ENCODE assay signal across 14 mouse cellular contexts in genomic region chr15:25929936-25930335, GRCm38 (mm10). TPM values are rescaled to one million over a fixed set of nuclear protein-coding genes. Genes with fewer than 3 reads are reported as not detected.
A peak's percentile ranks its signal among the peaks of the same experiment; 100 is the strongest.
DNase-seq lines count a peak whose midpoint lies in the region; ATAC-seq and TF ChIP-seq lines count a peak whose summit lies in the region.
"Had no signal": no experiment of that assay in that cellular context is flagged by ENCODE, and none has a peak within 500 bp of the region (broad histone marks: within the 10 kb centered on the region; RNA-seq: fewer than 3 reads in every experiment).

No protein-coding gene starts in this region.

- no peaks in the 10 kb centered on the region for H3K27me3 ChIP-seq in heart, embryonic 15.5 days
- H3K27me3 ChIP-seq: embryonic facial prominence, embryonic 13.5 days; forebrain, embryonic 13.5 days; liver, embryonic 12.5 days; neural tube, embryonic 15.5 days had no signal

- H3K4me1 ChIP-seq in heart, embryonic 15.5 days (replicated peaks): peaks cover 44% of the 10 kb centered on the region

- no peaks in the 10 kb centered on the region for H3K36me3 ChIP-seq in heart, embryonic 15.5 days
- H3K36me3 ChIP-seq: embryonic facial prominence, embryonic 13.5 days; liver, embryonic 12.5 days; neural tube, embryonic 15.5 days had no signal

- no peaks in the 10 kb centered on the region for H3K9me3 ChIP-seq in heart, embryonic 15.5 days (replicated peaks)
- H3K9me3 ChIP-seq: embryonic facial prominence, embryonic 13.5 days; forebrain, embryonic 13.5 days; liver, embryonic 12.5 days; neural tube, embryonic 15.5 days had no signal

- H3K4me3 ChIP-seq in layer of hippocampus, adult 2 months: no peak overlapping the region
- no peak overlapping the region for H3K4me3 ChIP-seq in heart, embryonic 15.5 days
- H3K4me3 ChIP-seq: embryonic facial prominence, embryonic 13.5 days; forebrain, embryonic 13.5 days; liver, embryonic 12.5 days; neural tube, embryonic 15.5 days had no signal

- peak overlapping the region; percentile 30; the same call in 1 of the 2 replicates for H3K4me2 ChIP-seq in heart, embryonic 15.5 days
- H3K4me2 ChIP-seq: embryonic facial prominence, embryonic 13.5 days; forebrain, embryonic 13.5 days; liver, embryonic 12.5 days; neural tube, embryonic 15.5 days had no signal

- peak; percentile 72 for DNase-seq in gastrocnemius, adult 18-20 months (ENCODE audit: low spot score)
- DNase-seq in gastrocnemius, postnatal 25 days: no peak
- DNase-seq in layer of hippocampus, adult 2 months (ENCODE audit: low spot score in 2 of 2): no peak
- DNase-seq in layer of hippocampus, postnatal 25 days (ENCODE audit: extremely low spot score in 1 of 2, low spot score in 1 of 2): no peak
- peak; percentile 63 for DNase-seq in brain, adult 2 months (ENCODE audit: low read depth, low spot score)
- DNase-seq in T-cell, adult 2 months (ENCODE audit: low spot score): no peak
- DNase-seq in cerebellum, postnatal 36 days: no peak

- ATAC-seq in heart, embryonic 15.5 days (replicated peaks; ENCODE audit: insufficient number of reproducible peaks, insufficient read depth, low FRiP score, low read depth): no peak
- ATAC-seq: forebrain, embryonic 13.5 days; hindbrain, embryonic 16.5 days; liver, embryonic 12.5 days; lung, postnatal 0 days had no signal

- H3K27ac ChIP-seq in layer of hippocampus, adult 2 months: peak overlapping the region; percentile 72; the same call in 1 of the 2 replicates
- H3K27ac ChIP-seq in heart, embryonic 15.5 days: peak overlapping the region; percentile 67
- H3K27ac ChIP-seq: embryonic facial prominence, embryonic 13.5 days; forebrain, embryonic 13.5 days; liver, embryonic 12.5 days; neural tube, embryonic 15.5 days had no signal

- no peak overlapping the region for H3K9ac ChIP-seq in heart, embryonic 15.5 days
- H3K9ac ChIP-seq: embryonic facial prominence, embryonic 13.5 days; forebrain, embryonic 13.5 days; liver, embryonic 12.5 days; neural tube, embryonic 15.5 days had no signal

- 37% methylated on average over 10 of the region's 10 CpGs for WGBS in heart, embryonic 15.5 days

- no peak for TF ChIP-seq CTCF in layer of hippocampus, adult 2 months (conservative IDR thresholded peaks at IDR 0.05)

RNA-seq across cellular contexts. Expression of gene Zfp622, which starts 54.2 kb away (rescaled TPM):
- 10 to 100 TPM; 24.0 to 24.5 TPM for total RNA-seq in gastrocnemius, adult 18-20 months (2021)
- 10 to 100 TPM; 20.2 to 23.9 TPM for total RNA-seq in gastrocnemius, postnatal 25 days (2021)
- total RNA-seq in layer of hippocampus, adult 2 months (2021): 10 to 100 TPM; 44.5 to 45.4 TPM
- total RNA-seq in layer of hippocampus, postnatal 25 days (2021): 10 to 100 TPM; 40.4 to 40.5 TPM
- polyA plus RNA-seq in heart, embryonic 15.5 days (2015; fragmentation: Nextera tagmentation; extraction: Ambion mirVana): 16.4 and 20.2 TPM in 2 replicates

Comparison
In these comparisons a context has a peak if more than half of its experiments do, and no peak if none do; other contexts are left out.
1. DNase-seq: peak in gastrocnemius, adult 18-20 months (single experiment) and brain, adult 2 months (single experiment); none in gastrocnemius, postnatal 25 days (single experiment), layer of hippocampus, adult 2 months (0 of 2), layer of hippocampus, postnatal 25 days (0 of 2), T-cell, adult 2 months (single experiment) and cerebellum, postnatal 36 days (0 of 2).